Mouse (Mus musculus): ENCODE measurements at regions not wholly inside any gene's neighbourhood (a gene's known extent, or its start where the extent isn't known, plus 50 kb on each side); places are given as distances from the start of the nearest gene placed in this dataset.

DNA sequence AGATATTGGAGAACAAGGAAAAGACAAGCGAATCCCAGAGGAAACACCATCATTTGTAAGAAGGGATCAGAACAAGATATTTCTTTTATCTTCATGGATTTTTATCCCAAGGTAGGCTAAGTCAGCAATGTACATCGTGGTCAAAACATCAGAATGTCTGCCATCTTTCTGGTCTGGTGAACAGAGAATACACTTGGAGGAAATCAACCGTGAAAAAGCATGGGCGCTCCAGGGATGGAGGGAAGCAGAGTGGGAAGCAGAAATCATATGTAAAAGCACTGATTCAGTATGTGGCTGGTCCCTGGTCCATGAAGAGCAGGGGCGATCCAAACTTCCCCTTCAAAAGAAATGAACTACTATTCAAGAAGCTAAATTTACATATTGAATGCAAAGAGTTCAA, 517.0 kb upstream of the Sel1l start:
- TF ChIP-seq CTCF (conservative IDR thresholded peaks at IDR 0.05; ENCODE audit: low read length): no peak
- TF ChIP-seq POU5F1 (IDR thresholded peaks at IDR 0.05; ENCODE audit: borderline replicate concordance, low read length): no peak
